In genomic region chr6:48772030-48772429, GRCm38 (mm10) we compare ENCODE assay signal across 8 mouse cellular contexts. TPM values are rescaled to one million over a fixed set of nuclear protein-coding genes. Genes with fewer than 3 reads are reported as not detected.
DNase-seq lines count a peak whose midpoint lies in the region; ATAC-seq and TF ChIP-seq lines count a peak whose summit lies in the region.

No protein-coding gene starts in this region.

- H3K4me3 ChIP-seq in intestine, embryonic 14.5 days (ENCODE audit: low read depth, low read length), result no peak overlapping the region
- H3K4me3 ChIP-seq in midbrain, embryonic 12.5 days, result no peak overlapping the region
- H3K4me3 ChIP-seq in small intestine, adult 2 months (ENCODE audit: low read depth, low read length), result no peak overlapping the region

- H3K27ac ChIP-seq in intestine, embryonic 14.5 days (ENCODE audit: low read depth), result no peak overlapping the region
- no peak overlapping the region for H3K27ac ChIP-seq in midbrain, embryonic 12.5 days (replicated peaks)
- H3K27ac ChIP-seq in small intestine, adult 2 months (ENCODE audit: insufficient read depth, low read depth, low read length), result no peak overlapping the region

- intact Hi-C loops in left cerebral cortex, postnatal 10 days (cut with DNase I), result loop anchor here (2.0 to 5.0 kb wide), 2 partner anchors 127 to 595 kb away; no protein-coding TSS in a partner anchor

- TF ChIP-seq CTCF in small intestine, adult 2 months (IDR thresholded peaks at IDR 0.05; ENCODE audit: extremely low read depth, insufficient read length, insufficient replicate concordance, low read depth, low read length), result peak; percentile 96

- no peaks in the 10 kb centered on the region for H3K9me3 ChIP-seq in intestine, embryonic 14.5 days (ENCODE audit: control insufficient read depth, low read length)
- H3K9me3 ChIP-seq in midbrain, embryonic 12.5 days, result no peaks in the 10 kb centered on the region

- H3K4me2 ChIP-seq in intestine, embryonic 14.5 days (ENCODE audit: low read length), result no peak overlapping the region
- H3K4me2 ChIP-seq in midbrain, embryonic 12.5 days (replicated peaks), result no peak overlapping the region

- WGBS in intestine, embryonic 14.5 days, result 11% methylated on average over 8 of the region's 8 CpGs
- 9% methylated on average over 8 of the region's 8 CpGs for WGBS in midbrain, embryonic 12.5 days
- 6% methylated on average over 8 of the region's 8 CpGs for WGBS in small intestine, adult 2 months

- DNase-seq in NIH3T3 (ENCODE audit: low read depth), result peak; percentile 87
- DNase-seq in cerebellum, adult 8-10 months, result peak; percentile 63
- peak; percentile 39 to 72 for DNase-seq in frontal cortex, postnatal 14 days (ENCODE audit: low spot score in 2 of 2)
- DNase-seq in intestine, embryonic 14.5 days (ENCODE audit: low spot score), result peak; percentile 93
- peak; percentile 54 to 84 for DNase-seq in left cerebral cortex, postnatal 10 days (ENCODE audit: extremely low spot score in 1 of 2, low spot score in 2 of 2)

- no peak; the same call in 1 of the 2 replicates for ATAC-seq in intestine, embryonic 14.5 days (replicated peaks; ENCODE audit: low FRiP score, low TSS enrichment, low read depth)
- ATAC-seq in midbrain, embryonic 12.5 days (ENCODE audit: low FRiP score, low read depth), result peak; percentile 68
- no peak for ATAC-seq in activated CD4-positive, CD25-positive, alpha-beta regulatory T cell, adult 4 months

- H3K4me1 ChIP-seq in intestine, embryonic 14.5 days (replicated peaks; ENCODE audit: control insufficient read depth, insufficient read depth, low read length), result no peaks in the 10 kb centered on the region
- H3K4me1 ChIP-seq in midbrain, embryonic 12.5 days, result no peaks in the 10 kb centered on the region
- peaks cover 10% of the 10 kb centered on the region; the same call in 1 of the 2 replicates for H3K4me1 ChIP-seq in small intestine, adult 2 months (ENCODE audit: control insufficient read depth, insufficient read depth, insufficient read length, low read length)

- TF ChIP-seq POLR2A in small intestine, adult 2 months (IDR thresholded peaks at IDR 0.05; ENCODE audit: low read depth, low read length), result no peak

- H3K27me3 ChIP-seq in intestine, embryonic 14.5 days (replicated peaks; ENCODE audit: control insufficient read depth, insufficient read depth, low read length), result no peaks in the 10 kb centered on the region
- H3K27me3 ChIP-seq in midbrain, embryonic 12.5 days, result no peaks in the 10 kb centered on the region
- no peaks in the 10 kb centered on the region for H3K27me3 ChIP-seq in small intestine, adult 2 months (ENCODE audit: control insufficient read depth, insufficient read depth, low read length)

- H3K9ac ChIP-seq in intestine, embryonic 14.5 days (ENCODE audit: low read length), result no peak overlapping the region
- H3K9ac ChIP-seq in midbrain, embryonic 12.5 days (replicated peaks), result no peak overlapping the region

- H3K36me3 ChIP-seq in intestine, embryonic 14.5 days (ENCODE audit: control insufficient read depth, insufficient read depth, low read length), result no peaks in the 10 kb centered on the region
- no peaks in the 10 kb centered on the region for H3K36me3 ChIP-seq in midbrain, embryonic 12.5 days
- no peaks in the 10 kb centered on the region for H3K36me3 ChIP-seq in small intestine, adult 2 months (ENCODE audit: control insufficient read depth, insufficient read depth, low read length)

RNA-seq across cellular contexts. Expression of gene Gimap3, which starts 1.4 kb away (rescaled TPM):
- 0.19 TPM in 1 of 2 replicates, not detected in the other for polyA plus RNA-seq in intestine, embryonic 14.5 days (2014; fragmentation: Nextera tagmentation; extraction: Ambion mirVana)
- not detected for total RNA-seq in left cerebral cortex, postnatal 10 days (2021)
- polyA plus RNA-seq in midbrain, embryonic 12.5 days (2016; fragmentation: Nextera tagmentation; extraction: Ambion mirVana), result not detected in 2 replicates
- 6.2 and 13.0 TPM in 2 replicates for polyA plus RNA-seq in small intestine, adult 2 months (2012; rRNA removed)
- polyA plus RNA-seq in activated CD4-positive, CD25-positive, alpha-beta regulatory T cell, adult 4 months (2017; shearing (Covaris generic)), result 1,000 to 10,000 TPM; 1,102 to 1,198 TPM

RNA-seq across cellular contexts. Expression of gene Gimap5, which starts 26.0 kb away (rescaled TPM):
- polyA plus RNA-seq in intestine, embryonic 14.5 days (2014; fragmentation: Nextera tagmentation; extraction: Ambion mirVana), result 9.0 and 10.7 TPM in 2 replicates
- 1 to 10 TPM; 1.2 to 1.6 TPM for total RNA-seq in left cerebral cortex, postnatal 10 days (2021)
- polyA plus RNA-seq in midbrain, embryonic 12.5 days (2016; fragmentation: Nextera tagmentation; extraction: Ambion mirVana), result 0.87 and 0.97 TPM in 2 replicates
- polyA plus RNA-seq in small intestine, adult 2 months (2012; rRNA removed), result 4.9 and 10.2 TPM in 2 replicates
- polyA plus RNA-seq in activated CD4-positive, CD25-positive, alpha-beta regulatory T cell, adult 4 months (2017; shearing (Covaris generic)), result 100 to 1,000 TPM; 198 to 220 TPM

RNA-seq across cellular contexts. Expression of gene Gimap1, which starts 33.2 kb away (rescaled TPM):
- 21.0 and 23.8 TPM in 2 replicates for polyA plus RNA-seq in intestine, embryonic 14.5 days (2014; fragmentation: Nextera tagmentation; extraction: Ambion mirVana)
- 1 to 10 TPM; 3.1 to 3.4 TPM for total RNA-seq in left cerebral cortex, postnatal 10 days (2021)
- 5.0 and 5.5 TPM in 2 replicates for polyA plus RNA-seq in midbrain, embryonic 12.5 days (2016; fragmentation: Nextera tagmentation; extraction: Ambion mirVana)
- polyA plus RNA-seq in small intestine, adult 2 months (2012; rRNA removed), result 18.8 and 29.1 TPM in 2 replicates
- 100 to 1,000 TPM; 321 to 429 TPM for polyA plus RNA-seq in activated CD4-positive, CD25-positive, alpha-beta regulatory T cell, adult 4 months (2017; shearing (Covaris generic))

RNA-seq across cellular contexts. Expression of gene Gimap7, which starts 53.6 kb away (rescaled TPM):
- 0.14 and 0.16 TPM in 2 replicates for polyA plus RNA-seq in intestine, embryonic 14.5 days (2014; fragmentation: Nextera tagmentation; extraction: Ambion mirVana)
- total RNA-seq in left cerebral cortex, postnatal 10 days (2021), result not detected
- not detected in 2 replicates for polyA plus RNA-seq in midbrain, embryonic 12.5 days (2016; fragmentation: Nextera tagmentation; extraction: Ambion mirVana)
- 1.5 and 2.5 TPM in 2 replicates for polyA plus RNA-seq in small intestine, adult 2 months (2012; rRNA removed)
- polyA plus RNA-seq in activated CD4-positive, CD25-positive, alpha-beta regulatory T cell, adult 4 months (2017; shearing (Covaris generic)), result 100 to 1,000 TPM; 444 to 529 TPM

RNA-seq across cellular contexts. Expression of gene Gm28053, which starts 53.6 kb away (rescaled TPM):
- 1.4 and 4.9 TPM in 2 replicates for polyA plus RNA-seq in intestine, embryonic 14.5 days (2014; fragmentation: Nextera tagmentation; extraction: Ambion mirVana)
- total RNA-seq in left cerebral cortex, postnatal 10 days (2021), result not detected
- polyA plus RNA-seq in midbrain, embryonic 12.5 days (2016; fragmentation: Nextera tagmentation; extraction: Ambion mirVana), result not detected in 2 replicates
- polyA plus RNA-seq in small intestine, adult 2 months (2012; rRNA removed), result not detected in 2 replicates
- polyA plus RNA-seq in activated CD4-positive, CD25-positive, alpha-beta regulatory T cell, adult 4 months (2017; shearing (Covaris generic)), result 10 to 100 TPM; 42.8 to 45.0 TPM

Comparison
In these comparisons a context has a peak if more than half of its experiments do, and no peak if none do; other contexts are left out.
1. RNA of gene Gimap3, which starts 1.4 kb away (polyA plus RNA-seq): 1,102 to 1,198 TPM in activated CD4-positive, CD25-positive, alpha-beta regulatory T cell, adult 4 months; 6.2 to 13.0 TPM in small intestine, adult 2 months, 0.19 TPM in intestine, embryonic 14.5 days and not detected in midbrain, embryonic 12.5 days; every median in the first group is over 10 times any median in the second.
2. RNA of gene Gimap5, which starts 26.0 kb away (polyA plus RNA-seq): 198 to 220 TPM in activated CD4-positive, CD25-positive, alpha-beta regulatory T cell, adult 4 months; 4.9 to 10.2 TPM in small intestine, adult 2 months, 9.0 to 10.7 TPM in intestine, embryonic 14.5 days and 0.87 to 0.97 TPM in midbrain, embryonic 12.5 days; every median in the first group is over 10 times any median in the second.
3. RNA of gene Gimap1, which starts 33.2 kb away (polyA plus RNA-seq): 321 to 429 TPM in activated CD4-positive, CD25-positive, alpha-beta regulatory T cell, adult 4 months; 18.8 to 29.1 TPM in small intestine, adult 2 months, 21.0 to 23.8 TPM in intestine, embryonic 14.5 days and 5.0 to 5.5 TPM in midbrain, embryonic 12.5 days; every median in the first group is over 10 times any median in the second.
4. Peak in every context shown above with its lines, with median percentiles within 50 percentile points of each other: DNase-seq.